8 mouse cellular contexts compared by ENCODE assay signal in genomic region chr16:5884746-5885689, GRCm38 (mm10). TPM values are rescaled to one million over a fixed set of nuclear protein-coding genes. Genes with fewer than 3 reads are reported as not detected.
A peak's percentile ranks its signal among the peaks of the same experiment; 100 is the strongest.
DNase-seq lines count a peak whose midpoint lies in the region; ATAC-seq lines count a peak whose summit lies in the region.

Gene Rbfox1, plus strand, starts transcription at chr16:5885355.

- H3K4me1 ChIP-seq in liver, embryonic 11.5 days (replicated peaks; ENCODE audit: control insufficient read depth, insufficient read depth, low read length): no peaks in the 10 kb centered on the region
- H3K4me1 ChIP-seq in intestine, embryonic 16.5 days (ENCODE audit: control insufficient read depth, insufficient read depth, low read length): no peaks in the 10 kb centered on the region
- 0 out of 2 replicates have a peak, but pooled peaks cover 7% of the 10 kb centered on the region for H3K4me1 ChIP-seq in midbrain, embryonic 12.5 days

- no peak within 1 kb of the TSS for H3K27ac ChIP-seq in liver, embryonic 11.5 days (ENCODE audit: low read depth, low read length)
- no peak within 1 kb of the TSS for H3K27ac ChIP-seq in intestine, embryonic 16.5 days (ENCODE audit: low read length)
- H3K27ac ChIP-seq in midbrain, embryonic 12.5 days (replicated peaks): no peak within 1 kb of the TSS

- peaks cover 25% of the 10 kb centered on the region for H3K27me3 ChIP-seq in liver, embryonic 11.5 days (replicated peaks; ENCODE audit: control insufficient read depth, insufficient read depth, low read length)
- peaks cover 28% of the 10 kb centered on the region for H3K27me3 ChIP-seq in intestine, embryonic 16.5 days (replicated peaks; ENCODE audit: control insufficient read depth, insufficient read depth, low read length)
- peaks cover 30% of the 10 kb centered on the region for H3K27me3 ChIP-seq in midbrain, embryonic 12.5 days

- 1% methylated on average over 65 of the region's 69 CpGs for WGBS in liver, embryonic 11.5 days
- WGBS in intestine, embryonic 16.5 days: under 1% methylated on average over 69 of the region's 69 CpGs
- WGBS in midbrain, embryonic 12.5 days: 1% methylated on average over 68 of the region's 69 CpGs

- no peaks in the 10 kb centered on the region for H3K36me3 ChIP-seq in liver, embryonic 11.5 days (ENCODE audit: control insufficient read depth, insufficient read depth, low read length)
- no peaks in the 10 kb centered on the region for H3K36me3 ChIP-seq in intestine, embryonic 16.5 days (ENCODE audit: control insufficient read depth, insufficient read depth, low read length)
- no peaks in the 10 kb centered on the region for H3K36me3 ChIP-seq in midbrain, embryonic 12.5 days

- no peak for ATAC-seq in liver, embryonic 11.5 days (replicated peaks; ENCODE audit: low FRiP score)
- ATAC-seq in intestine, embryonic 16.5 days: no peak
- ATAC-seq in midbrain, embryonic 12.5 days (ENCODE audit: low FRiP score, low read depth): peak; percentile 27
- no peak for ATAC-seq in megakaryocyte-erythroid progenitor cell, adult 5-6 weeks (replicated peaks; ENCODE audit: low FRiP score, low TSS enrichment, poor library complexity, severe bottlenecking)
- ATAC-seq in monocyte, adult 5-6 weeks (replicated peaks; ENCODE audit: insufficient number of reproducible peaks, low FRiP score, low TSS enrichment, poor library complexity, severe bottlenecking): no peak

- no peaks in the 10 kb centered on the region for H3K9me3 ChIP-seq in liver, embryonic 11.5 days (ENCODE audit: control insufficient read depth, low read length)
- H3K9me3 ChIP-seq in intestine, embryonic 16.5 days (ENCODE audit: control insufficient read depth, low read length): no peaks in the 10 kb centered on the region
- H3K9me3 ChIP-seq in midbrain, embryonic 12.5 days: no peaks in the 10 kb centered on the region

- no peak for DNase-seq in liver, embryonic 11.5 days (ENCODE audit: low spot score)
- no peak for DNase-seq in liver
- DNase-seq in embryo, embryonic 10.5 days (ENCODE audit: low spot score): peak; percentile 39
- no peak for DNase-seq in gastrocnemius, postnatal 25 days

- H3K9ac ChIP-seq in liver, embryonic 11.5 days (ENCODE audit: low read depth, low read length): no peak within 1 kb of the TSS
- H3K9ac ChIP-seq in intestine, embryonic 16.5 days (ENCODE audit: low read depth, low read length): no peak within 1 kb of the TSS
- peak within 1 kb of the TSS; percentile 44; the same call in 1 of the 2 replicates for H3K9ac ChIP-seq in midbrain, embryonic 12.5 days (replicated peaks)

- H3K4me3 ChIP-seq in liver, embryonic 11.5 days (ENCODE audit: low read depth, low read length): peak within 1 kb of the TSS; percentile 26; the same call in 1 of the 2 replicates
- H3K4me3 ChIP-seq in intestine, embryonic 16.5 days (ENCODE audit: low read length): peak within 1 kb of the TSS; percentile 11; the same call in 1 of the 2 replicates
- peak within 1 kb of the TSS; percentile 51 for H3K4me3 ChIP-seq in midbrain, embryonic 12.5 days

- H3K4me2 ChIP-seq in liver, embryonic 11.5 days: peak within 1 kb of the TSS; percentile 36
- H3K4me2 ChIP-seq in intestine, embryonic 16.5 days (ENCODE audit: low read depth, low read length): peak within 1 kb of the TSS; percentile 22; the same call in 1 of the 2 replicates
- peak within 1 kb of the TSS; percentile 84 for H3K4me2 ChIP-seq in midbrain, embryonic 12.5 days (replicated peaks)

RNA-seq across cellular contexts. Expression of gene Rbfox1, which starts in this region (rescaled TPM):
- 1.2 and 1.4 TPM in 2 replicates for polyA plus RNA-seq in liver, embryonic 11.5 days (2014; fragmentation: Nextera tagmentation; extraction: Ambion mirVana)
- 100 to 1,000 TPM; 146 to 174 TPM for total RNA-seq in gastrocnemius, postnatal 25 days (2021)
- polyA plus RNA-seq in intestine, embryonic 16.5 days (2015; fragmentation: Nextera tagmentation; extraction: Ambion mirVana): 3.0 and 3.9 TPM in 2 replicates
- 29.2 and 32.9 TPM in 2 replicates for polyA plus RNA-seq in midbrain, embryonic 12.5 days (2016; fragmentation: Nextera tagmentation; extraction: Ambion mirVana)
- total RNA-seq in megakaryocyte-erythroid progenitor cell, adult 5-6 weeks (2014; fragmentation: Nextera tagmentation): not detected in 2 replicates
- 0.04 TPM in 1 of 2 replicates, not detected in the other for total RNA-seq in megakaryocyte-erythroid progenitor cell, adult 5-6 weeks (2017)
- total RNA-seq in monocyte, adult 5-6 weeks (2017): not detected in 3 replicates

Comparison
In these comparisons a context has a peak if more than half of its experiments do, and no peak if none do; other contexts are left out.
1. RNA of gene Rbfox1 (total RNA-seq): 146 to 174 TPM in gastrocnemius, postnatal 25 days; 0.04 TPM in megakaryocyte-erythroid progenitor cell, adult 5-6 weeks and not detected in monocyte, adult 5-6 weeks; every median in the first group is over 100 times any median in the second.
2. H3K4me2 ChIP-seq: peak in every context shown above with its lines; median percentile 84 in midbrain, embryonic 12.5 days; 36 in liver, embryonic 11.5 days; 22 in intestine, embryonic 16.5 days.
3. Peak in every context shown above with its lines, with median percentiles within 50 percentile points of each other: H3K4me3 ChIP-seq.